Mouse (Mus musculus): ENCODE data around the gene Mgst2.

Gene Mgst2

DNA sequence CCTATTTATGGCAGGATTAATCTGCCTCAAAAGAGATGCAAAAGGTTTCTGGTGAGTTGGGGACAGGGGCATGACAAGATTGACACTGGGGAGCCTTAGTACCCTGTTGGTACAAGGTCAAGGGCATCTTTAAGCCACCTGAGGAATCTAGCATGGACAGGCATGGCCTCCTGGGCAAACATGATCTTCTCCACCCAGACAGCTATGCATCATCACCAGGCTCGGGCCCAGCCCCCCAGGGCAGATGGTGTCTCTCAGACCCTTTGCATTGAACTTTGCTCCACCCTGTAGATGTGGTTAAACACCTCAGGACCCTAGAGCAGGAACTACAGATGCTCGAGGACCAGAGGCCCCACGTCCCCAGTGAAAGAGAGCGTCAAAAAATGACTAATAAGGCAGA is at the start of gene Mgst2:
Mgst2 (plus strand) TSS at position 301 of the 400 bp plus-strand sequence.
- no peak for DNase-seq (ENCODE audit: low spot score in 2 of 2)

- DNase-seq (ENCODE audit: low spot score in 2 of 2), result peak; percentile 23 to 64
These were observed 48.2 kb upstream of the Mgst2 start for GRCm38 (mm10) chr3:51611972-51612371.

- no peak for DNase-seq (ENCODE audit: low spot score in 2 of 2)
These were observed 47.5 kb upstream of the Mgst2 start for GRCm38 (mm10) chr3:51612398-51613356.

DNA sequence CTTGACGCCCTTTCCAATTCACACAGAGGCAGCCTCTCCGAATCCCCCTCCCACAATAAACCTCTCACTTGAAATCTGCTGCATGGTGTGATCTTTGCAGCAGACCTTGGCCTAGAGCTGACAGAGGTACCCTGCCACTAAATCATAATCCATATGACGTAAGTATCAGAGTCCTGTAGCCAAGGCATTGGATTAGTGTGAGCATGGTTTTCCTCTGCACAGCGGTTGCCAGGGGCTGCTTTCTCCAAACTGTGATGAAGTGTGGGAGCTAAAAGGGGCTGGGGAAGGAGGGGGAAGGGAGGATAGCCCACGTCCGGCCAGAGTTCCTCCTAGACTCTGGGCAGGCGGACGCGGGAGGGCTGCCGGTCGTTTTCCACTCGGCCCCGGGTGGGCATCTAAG is 45.9 kb upstream of the Mgst2 start:
- DNase-seq (ENCODE audit: low spot score in 2 of 2), result no peak

DNA sequence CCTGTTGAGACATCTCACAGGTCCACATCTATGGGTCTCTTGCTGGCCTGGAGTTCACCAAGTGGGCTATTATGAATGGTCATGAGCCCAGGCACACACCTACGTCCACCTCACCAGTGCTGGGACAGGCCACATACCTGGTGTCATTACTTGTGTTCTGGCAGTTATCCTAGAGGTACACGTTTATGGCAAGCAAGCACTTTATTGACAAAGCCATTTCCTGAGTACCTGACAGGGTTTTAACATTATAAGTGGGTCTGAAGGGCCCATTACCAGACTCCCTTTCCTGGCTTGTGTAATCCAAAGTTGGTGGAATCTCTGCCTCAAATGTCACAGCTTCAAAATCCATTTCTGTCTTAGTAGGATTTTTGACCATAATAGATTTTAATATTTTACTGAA is 36.2 kb upstream of the Mgst2 start:
- no peak for DNase-seq (ENCODE audit: low spot score in 2 of 2)

DNA sequence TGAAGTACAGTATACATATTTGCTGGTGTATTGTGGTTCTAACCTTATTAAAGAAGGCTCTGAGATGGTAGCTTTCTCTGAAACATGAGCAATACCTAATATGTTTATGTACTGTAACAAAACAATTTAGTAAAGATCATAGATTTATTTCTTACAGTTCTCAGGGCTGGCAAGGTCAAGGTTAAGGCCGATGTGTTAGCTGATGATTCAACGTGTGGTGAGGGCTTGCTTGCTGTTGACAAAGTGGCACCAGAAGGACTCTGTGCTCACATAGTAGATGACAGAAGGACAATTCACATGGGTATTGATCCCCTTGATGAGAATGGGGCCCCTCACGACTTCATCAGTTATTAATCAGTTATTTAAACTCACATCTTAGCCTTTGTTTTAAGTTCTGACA is 32.4 kb upstream of the Mgst2 start:
- DNase-seq (ENCODE audit: low spot score in 2 of 2), result no peak

DNA sequence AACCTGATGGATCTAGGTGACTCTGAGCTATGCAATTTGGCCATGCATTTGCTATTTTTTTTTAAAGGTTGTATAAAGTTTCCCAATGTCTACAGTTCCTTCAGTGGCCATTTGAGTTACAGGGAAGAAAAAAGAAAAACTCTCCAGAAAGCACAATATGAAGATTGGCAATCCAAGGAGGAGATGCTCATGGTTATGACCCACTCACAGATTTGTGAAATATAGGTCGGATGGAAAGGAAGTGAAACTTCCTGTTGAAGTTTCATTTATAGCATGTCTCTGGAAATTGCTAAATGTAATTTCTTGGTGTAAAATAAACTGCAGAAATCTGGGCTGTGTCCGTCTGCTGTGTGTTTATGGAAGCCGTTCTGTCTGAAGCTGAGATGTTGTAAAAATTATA is 31.2 kb upstream of the Mgst2 start:
- DNase-seq (ENCODE audit: low spot score in 2 of 2), result no peak

- no peak for DNase-seq (ENCODE audit: low spot score in 2 of 2)
These were observed 29.4 kb upstream of the Mgst2 start for GRCm38 (mm10) chr3:51630746-51631145.

DNA sequence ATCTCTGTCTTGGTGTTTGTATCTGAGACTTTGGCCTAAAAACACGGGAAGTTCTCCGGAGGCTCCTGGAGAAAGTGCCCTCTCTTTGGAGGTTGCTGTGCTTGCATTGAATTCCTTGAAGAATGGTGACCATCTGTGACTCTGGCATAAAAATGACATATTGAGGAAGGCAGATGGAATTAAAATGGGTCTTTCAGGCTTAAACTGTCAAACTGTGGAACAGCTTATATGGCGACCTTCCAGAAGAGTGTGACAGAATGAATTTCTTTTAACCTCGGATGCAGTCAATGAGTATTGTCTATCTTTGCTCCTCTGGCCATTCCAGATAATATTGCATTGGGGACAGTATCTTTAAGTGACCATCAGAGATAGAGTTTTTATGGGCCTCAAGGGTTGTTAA is 28.2 kb upstream of the Mgst2 start:
- DNase-seq (ENCODE audit: low spot score in 2 of 2), result no peak

GRCm38 (mm10) chr3:51634451-51634850 is 25.7 kb upstream of the Mgst2 start:
- DNase-seq (ENCODE audit: low spot score in 2 of 2), result no peak

- DNase-seq (ENCODE audit: low spot score in 2 of 2), result no peak
These were observed 24.2 kb upstream of the Mgst2 start for GRCm38 (mm10) chr3:51635960-51636359.

- DNase-seq (ENCODE audit: low spot score in 2 of 2), result no peak
These were observed 23.5 kb upstream of the Mgst2 start for GRCm38 (mm10) chr3:51636700-51637099.

DNA sequence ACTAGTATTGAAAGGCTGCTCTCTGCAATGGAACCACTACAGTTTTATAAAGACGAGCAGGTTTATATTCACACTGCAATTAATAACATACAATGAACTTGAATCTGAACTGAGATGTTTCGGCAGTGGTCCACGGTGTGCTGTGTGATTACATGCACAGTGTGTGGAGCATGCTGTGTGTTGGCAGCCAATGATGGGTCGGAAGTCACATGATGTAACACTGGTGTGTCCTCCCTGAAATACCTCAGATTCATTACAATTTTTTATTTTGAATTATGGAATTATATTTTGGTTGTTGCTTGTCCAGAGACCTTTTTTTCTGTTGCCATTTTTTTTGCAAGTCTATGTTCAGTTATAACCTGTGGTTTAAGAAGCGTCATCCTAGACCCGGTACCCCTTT is 22.8 kb upstream of the Mgst2 start:
- no peak for DNase-seq (ENCODE audit: low spot score in 2 of 2)

DNA sequence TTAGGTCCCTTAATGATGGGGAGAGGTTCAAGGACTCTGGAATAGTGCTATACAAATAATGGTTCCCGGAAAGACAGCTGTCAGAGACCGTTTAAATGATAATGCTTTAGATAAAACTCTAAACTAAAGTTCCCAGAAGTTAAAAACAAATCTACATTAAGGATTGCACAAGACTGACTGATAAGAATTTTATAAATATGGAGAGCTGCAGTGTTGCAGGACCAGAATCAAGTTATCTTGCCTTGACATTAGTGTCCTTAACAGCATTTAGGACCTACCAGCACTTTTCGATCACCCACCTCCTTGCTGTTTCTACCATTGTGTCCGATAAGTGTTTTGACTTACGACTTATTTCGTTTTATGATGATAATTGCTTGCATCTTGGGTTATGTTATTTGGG is 21.9 kb upstream of the Mgst2 start:
- no peak for DNase-seq (ENCODE audit: low spot score in 2 of 2)

- DNase-seq (ENCODE audit: low spot score in 2 of 2), result no peak
These were observed 14.7 kb upstream of the Mgst2 start for GRCm38 (mm10) chr3:51645484-51645883.

- DNase-seq (ENCODE audit: low spot score in 2 of 2), result no peak
These were observed 13.9 kb upstream of the Mgst2 start for GRCm38 (mm10) chr3:51646301-51646700.

DNA sequence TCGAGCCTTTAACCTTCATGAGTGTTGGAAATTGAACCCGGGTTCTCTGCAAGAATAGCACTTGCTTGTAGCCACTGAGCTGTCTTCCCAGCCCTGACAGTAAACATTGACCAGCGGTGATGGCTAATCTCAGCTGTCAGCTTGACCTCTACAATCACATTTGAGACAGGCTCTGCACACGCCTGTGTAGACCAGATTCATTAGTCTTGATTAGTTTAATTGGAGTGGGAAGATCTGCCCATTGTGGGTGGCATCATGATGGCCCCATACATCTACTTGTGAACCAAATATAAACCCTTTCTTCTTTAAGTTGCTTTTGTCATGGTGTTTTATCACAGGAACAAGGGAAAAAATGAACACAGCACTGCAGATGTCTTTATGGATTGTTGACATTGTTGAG is 12.8 kb upstream of the Mgst2 start:
- DNase-seq (ENCODE audit: low spot score in 2 of 2), result no peak

- peak in 1 of 2 experiments; percentile 51 for DNase-seq (ENCODE audit: low spot score in 2 of 2)
These were observed 12.0 kb upstream of the Mgst2 start for GRCm38 (mm10) chr3:51648037-51648664.

GRCm38 (mm10) chr3:51649426-51649825 is 10.7 kb upstream of the Mgst2 start:
- no peak for DNase-seq (ENCODE audit: low spot score in 2 of 2)

- DNase-seq (ENCODE audit: low spot score in 2 of 2), result no peak
These were observed 10.2 kb upstream of the Mgst2 start for GRCm38 (mm10) chr3:51649986-51650385.

DNA sequence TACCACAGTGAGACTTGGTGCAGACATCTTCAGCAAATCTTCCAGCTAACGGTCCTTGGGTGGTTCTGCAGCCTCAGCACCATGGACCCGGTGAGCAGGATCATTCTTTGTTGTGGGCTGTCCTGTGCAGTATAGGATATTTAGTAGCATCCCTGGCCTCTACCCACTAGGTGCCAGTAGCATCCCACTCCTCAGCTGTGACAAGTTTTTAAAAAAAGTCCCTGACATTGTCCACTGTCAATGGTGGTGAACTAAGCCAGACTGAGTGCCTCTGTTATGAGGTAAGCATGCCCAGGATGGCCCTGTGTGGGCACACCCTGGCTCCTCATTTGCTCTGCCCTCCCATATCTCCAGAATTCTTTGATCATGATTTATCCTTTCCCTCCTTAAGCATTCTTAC is 9.0 kb upstream of the Mgst2 start:
- no peak for DNase-seq (ENCODE audit: low spot score in 2 of 2)

- DNase-seq (ENCODE audit: low spot score in 2 of 2), result peak in 1 of 2 experiments; percentile 69
These were observed 7.9 kb upstream of the Mgst2 start for GRCm38 (mm10) chr3:51652292-51652691.

- peak in 1 of 2 experiments; percentile 40 for DNase-seq (ENCODE audit: low spot score in 2 of 2)
These were observed 7.5 kb upstream of the Mgst2 start for GRCm38 (mm10) chr3:51652701-51653100.

Measured in urinary bladder, adult 18-20 months (tissue).